Mouse (Mus musculus) T-helper 2 cell (primary cell): ENCODE measurements around the gene Sh3rf3.

ENCODE experiments used
- in situ Hi-C: fragments of 300-600 bp; cut with MboI, MseI; formaldehyde crosslinking; loops from one replicate; pipeline ENCODE4 v1.15.1; 2025; ENCODE audit warnings: high pct_unique_total_duplicates

Sh3rf3 gene

DNA sequence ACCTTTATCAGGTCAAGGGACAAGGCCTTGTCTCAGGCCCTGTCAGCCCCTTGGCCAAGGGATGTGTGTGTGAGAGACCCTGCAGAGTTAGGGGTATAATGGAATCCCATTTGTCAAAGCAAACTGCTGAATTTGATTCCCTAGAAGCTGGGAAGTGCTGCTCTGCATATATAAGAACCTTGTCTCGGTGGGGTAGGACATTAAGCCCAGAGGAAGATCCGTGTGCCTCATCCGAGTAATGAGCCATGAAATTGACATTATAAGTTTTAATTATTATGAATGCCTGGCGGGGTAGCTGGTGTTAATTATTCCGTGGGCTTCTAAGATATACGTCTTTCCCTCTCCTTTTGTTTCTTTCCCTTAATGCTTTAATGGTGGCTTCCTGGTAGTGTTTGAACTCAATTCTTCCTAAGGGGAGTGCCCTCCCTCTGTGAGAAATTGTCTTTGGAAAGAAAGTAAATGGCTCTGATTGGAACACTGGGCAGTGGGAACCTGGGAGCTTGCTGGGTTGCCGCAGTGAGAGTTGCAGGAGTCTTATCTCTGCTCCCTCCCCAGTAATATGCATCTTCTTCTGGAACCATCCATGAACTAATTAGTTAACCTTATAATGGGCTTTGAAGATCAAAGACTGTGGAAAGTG, 166.3 kb downstream of the Sh3rf3 start:
- in situ Hi-C loops, result no loop called here

DNA sequence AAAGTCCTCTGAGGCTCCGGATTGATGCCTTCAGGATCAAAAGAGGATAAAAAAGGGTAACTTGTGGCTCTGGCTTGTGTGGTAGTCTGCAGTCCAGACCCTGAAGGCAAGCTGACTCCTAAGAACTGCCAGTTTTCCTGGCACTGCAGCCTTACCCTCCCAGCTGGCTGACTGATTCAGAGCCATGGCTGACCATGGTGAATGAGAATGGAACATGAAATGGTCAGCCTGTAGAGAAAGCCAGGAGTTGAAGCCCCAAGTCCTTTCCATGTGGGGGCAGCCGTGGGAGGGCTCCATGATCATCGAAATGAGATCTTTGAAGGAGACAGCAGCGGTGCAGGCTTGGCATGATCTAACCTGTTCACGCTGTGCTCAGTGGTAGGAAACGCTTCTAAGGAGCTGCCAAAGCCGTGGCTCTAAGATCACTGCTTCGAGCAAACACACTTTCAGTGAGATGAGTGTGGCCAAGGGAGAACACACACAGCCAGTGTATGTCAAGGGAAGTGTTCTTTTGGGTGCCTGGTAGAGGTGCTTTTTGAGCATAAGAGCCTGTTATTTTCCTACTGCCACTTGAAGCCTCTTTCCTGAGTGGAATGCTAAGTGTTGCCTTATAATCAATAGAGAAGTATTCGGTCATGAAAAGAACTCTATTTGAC, 168.6 kb downstream of the Sh3rf3 start:
- in situ Hi-C loops, result no loop called here

DNA sequence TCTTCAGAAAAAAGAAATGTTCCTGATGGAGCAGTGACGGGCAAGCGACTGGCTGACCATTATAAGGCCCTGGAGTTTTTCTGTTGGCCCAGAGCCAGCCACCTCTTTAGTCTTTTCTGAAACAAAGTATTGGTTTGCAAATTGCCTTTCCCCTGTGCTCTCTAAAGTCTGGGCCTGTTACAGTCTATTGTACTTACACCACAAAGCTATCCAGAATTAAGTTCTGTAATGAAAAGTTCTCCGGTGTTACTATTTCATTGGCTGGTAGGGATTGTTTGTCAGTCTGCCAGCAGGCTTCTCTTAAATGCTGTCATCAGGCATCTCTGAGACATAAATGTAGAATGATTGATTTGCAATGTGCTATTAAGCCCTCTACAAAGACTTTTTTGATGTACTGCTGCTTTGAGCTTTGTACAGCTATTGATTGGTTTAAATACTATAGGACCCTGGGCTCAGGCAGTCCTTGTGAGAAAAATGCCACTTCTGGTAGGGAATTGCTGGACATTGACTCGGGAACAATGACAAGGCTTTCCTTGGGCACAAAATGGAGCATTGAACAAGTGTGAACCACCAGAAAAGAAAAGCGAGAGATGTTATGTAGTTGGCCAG, 169.5 kb downstream of the Sh3rf3 start:
- in situ Hi-C loops, result no loop called here

DNA sequence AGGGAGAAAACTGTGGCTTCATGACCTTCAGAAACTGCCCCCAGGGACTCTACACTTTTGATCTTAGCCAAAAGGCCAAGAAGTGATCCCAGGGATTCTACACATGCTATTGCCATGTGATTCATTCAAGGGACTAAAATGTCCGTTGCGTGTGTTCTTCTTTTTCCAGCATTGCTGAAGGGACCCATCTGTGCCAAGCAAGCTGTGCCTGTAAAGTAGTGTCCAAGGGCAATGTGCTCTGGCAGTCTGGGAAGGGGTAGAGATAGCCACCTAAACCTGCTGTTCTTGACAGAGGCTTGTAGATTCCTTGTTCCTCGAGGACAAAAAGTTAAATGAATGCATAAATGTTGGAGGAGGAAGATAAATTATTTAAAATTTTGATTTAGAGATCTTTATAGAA, 178.5 kb downstream of the Sh3rf3 start:
- in situ Hi-C loops, result no loop called here

DNA sequence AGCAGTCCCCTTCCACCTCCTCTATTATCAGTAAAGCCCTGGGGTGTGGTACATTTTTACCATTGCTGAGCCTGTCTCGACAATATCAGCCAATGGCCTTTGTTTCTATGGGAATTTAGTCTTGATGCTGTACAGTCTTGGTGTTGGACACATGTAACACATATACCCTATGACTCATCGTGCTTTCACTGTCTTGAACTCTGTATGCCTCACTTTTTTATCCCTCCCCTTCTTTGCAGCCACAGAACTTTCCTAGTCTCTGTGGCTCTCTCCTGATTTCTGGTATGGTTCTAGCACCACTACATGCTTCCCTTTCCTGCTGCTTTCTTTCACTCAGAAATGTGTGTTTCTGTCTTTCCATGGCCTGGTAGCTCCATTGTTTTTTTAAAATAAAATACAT, 181.6 kb downstream of the Sh3rf3 start:
- in situ Hi-C loops, result no loop called here

DNA sequence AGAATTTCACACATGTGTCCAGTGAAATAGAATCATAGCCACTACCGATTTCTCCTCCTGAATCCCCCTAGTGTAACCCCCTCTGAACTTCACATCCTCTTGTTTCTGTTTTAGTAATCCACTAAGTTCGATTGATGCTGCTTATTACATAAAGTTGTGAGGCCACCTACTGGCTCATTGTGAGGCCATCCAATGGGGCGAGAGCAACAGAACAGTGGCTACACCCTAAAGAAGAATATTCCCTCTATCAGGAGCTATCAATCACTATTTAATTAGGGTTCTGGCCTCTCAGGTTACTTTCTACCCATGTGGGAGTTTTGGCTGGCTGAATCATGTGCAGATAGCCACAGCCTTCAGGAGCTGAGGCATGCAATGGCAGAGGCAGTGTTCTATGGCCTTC, 182.0 kb downstream of the Sh3rf3 start:
- in situ Hi-C loops, result no loop called here

DNA sequence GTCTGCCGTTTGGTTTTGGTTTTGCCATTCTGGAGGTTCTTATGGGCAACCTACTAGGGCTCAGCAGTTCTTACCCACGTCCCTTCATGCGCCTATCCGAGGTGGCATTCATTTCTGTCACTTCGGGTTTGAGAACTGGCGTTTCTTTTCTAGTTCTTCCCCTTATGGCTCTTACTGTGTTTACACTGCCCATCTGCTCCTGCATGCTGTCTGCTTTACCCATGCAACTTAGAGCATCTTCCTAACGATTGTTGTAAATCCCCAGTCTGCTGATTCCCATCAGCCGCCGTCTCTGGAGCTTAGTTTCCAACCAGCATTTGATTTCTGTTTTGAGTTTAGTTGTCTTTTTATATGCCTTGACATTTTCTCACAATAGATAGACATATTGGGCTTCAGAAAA, 189.2 kb downstream of the Sh3rf3 start:
- in situ Hi-C loops, result loop anchor here (25.0 kb wide), 1 partner anchor 1565 kb away; no protein-coding TSS in a partner anchor

DNA sequence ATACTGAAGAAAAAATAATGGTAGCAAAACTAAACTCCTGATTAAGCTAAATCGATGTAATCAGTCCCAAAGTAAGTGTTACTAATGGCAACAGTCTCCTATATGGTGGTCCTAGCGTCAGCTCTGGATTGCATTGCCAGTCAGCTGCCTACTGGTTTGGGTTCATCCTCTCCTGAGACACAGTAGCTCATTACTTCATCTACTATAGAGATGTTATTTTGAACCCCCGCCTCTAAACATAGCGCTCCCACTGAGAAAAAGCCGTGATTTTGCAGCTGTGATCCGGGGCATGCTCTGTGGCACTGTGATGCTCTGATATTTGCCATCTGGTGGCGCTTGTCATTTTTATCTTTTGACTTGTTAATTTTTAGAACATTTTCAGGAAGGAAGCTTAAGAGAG, 198.3 kb downstream of the Sh3rf3 start:
- in situ Hi-C loops, result loop anchor here (5.0 to 25.0 kb wide), 2 partner anchors 41 to 1574 kb away; no protein-coding TSS in a partner anchor

DNA sequence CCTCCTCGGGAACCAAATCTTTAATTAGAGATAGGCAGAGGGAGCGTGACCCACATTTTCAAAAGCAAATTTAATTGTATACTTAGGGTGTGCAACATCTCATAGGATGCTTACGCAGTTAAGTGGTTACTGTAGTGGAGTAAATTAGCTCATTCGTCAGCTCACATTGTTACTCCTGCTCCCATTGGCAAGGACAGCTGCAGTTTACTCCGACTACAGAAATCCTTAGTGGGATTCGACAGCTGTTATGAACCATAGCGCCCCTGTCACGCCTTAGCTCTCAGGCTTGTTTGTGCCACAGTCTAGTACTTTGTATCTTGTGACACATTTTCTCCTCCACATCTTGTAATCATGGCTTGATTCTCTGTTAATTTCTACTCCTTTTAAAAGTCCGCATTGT, 200.5 kb downstream of the Sh3rf3 start:
- in situ Hi-C loops, result loop anchor here (5.0 to 25.0 kb wide), 2 partner anchors 39 to 1576 kb away; no protein-coding TSS in a partner anchor

DNA sequence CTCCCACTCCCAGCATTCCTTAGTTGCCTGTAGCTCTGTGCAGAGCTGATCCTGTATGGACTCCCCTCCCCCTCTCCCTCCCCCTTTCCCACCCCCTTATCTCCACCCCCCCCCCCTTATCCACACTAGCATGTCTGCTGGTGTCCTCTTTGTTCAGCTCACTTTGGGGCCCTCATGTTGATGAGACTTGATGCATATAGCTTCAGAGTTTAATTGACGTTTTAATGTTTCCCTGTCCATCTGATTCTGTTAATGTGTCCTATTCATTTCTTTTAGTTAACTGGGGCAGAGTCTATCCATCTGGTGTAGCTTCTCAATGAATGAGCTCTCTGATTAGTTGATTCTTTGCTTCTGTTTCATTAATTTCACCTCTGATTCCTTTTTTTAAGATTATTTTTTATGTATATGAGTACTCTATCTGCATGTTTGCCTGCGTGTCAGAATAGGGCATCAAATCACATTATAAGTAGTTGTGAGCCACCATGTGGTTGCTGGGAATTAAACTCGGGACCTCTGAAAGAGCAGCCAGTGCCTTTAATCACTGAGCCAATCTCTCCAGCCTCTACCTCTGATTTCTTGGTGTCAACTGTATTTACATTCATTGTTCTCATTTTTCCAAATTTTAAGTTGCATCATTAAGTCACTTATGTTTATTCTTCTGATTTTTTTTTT, 206.3 kb downstream of the Sh3rf3 start:
- in situ Hi-C loops, result loop anchor here (5.0 to 25.0 kb wide), 2 partner anchors 797 to 1582 kb away; partner anchors contain the start of gene AW822073

DNA sequence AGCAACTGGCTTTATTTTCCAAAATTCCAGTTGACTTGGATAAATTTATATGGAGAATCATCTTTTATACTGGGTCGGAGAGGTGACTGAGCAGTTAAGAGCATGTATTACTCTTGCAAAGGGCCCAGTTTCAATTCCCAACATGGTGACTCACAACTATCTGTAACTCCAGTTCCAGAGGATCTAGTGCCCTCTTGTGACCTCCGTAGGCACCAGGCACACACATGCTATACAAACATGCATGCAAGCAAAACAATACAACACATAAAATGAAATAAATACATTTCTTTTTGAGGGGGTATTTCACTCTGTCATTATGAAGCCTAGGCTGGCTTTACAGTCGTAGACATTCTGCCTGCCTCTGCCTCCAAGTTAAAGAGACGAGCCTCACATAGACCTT, 237.3 kb downstream of the Sh3rf3 start:
- in situ Hi-C loops, result loop anchor here (5.0 kb wide), 1 partner anchor 38 kb away; no protein-coding TSS in a partner anchor

DNA sequence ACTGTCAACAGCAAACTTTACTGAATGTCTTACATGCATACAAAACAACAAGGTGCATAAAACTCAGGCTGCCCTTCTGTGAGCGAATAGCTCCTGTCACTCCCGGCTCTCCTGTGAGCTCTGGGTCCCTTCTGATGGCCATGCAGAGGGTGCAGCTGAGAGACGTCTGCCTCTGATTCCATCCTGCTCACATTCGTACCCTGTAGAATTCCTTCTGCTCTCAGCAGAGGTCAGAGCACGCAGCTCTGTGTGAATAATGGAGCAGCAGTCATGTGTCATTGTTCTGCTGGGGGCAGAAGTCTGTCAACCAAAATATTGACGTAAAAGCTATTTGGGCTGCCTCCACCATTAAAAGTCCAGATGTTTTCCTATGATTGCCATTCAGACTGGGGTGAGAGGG, 243.1 kb downstream of the Sh3rf3 start:
- in situ Hi-C loops, result no loop called here

DNA sequence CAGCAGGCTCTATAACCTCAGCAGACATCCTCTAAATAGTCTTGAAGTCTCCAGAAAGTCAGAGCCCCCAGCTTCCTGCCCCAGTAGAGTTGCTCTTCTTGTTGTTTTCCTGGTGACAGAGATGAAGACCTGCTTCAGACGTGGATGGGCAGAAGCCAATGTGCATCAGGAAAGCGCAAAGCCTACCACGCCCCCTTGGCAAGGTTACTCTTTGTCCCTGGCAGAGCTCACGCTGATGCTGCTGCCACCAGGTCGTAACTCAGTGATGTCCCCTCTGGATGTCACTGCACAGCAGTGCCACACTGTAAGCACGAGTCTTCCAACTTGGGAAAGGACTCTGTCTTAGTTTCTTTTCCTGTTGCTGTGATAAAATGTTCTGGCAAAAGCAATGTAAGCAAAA, 253.6 kb downstream of the Sh3rf3 start:
- in situ Hi-C loops, result no loop called here

DNA sequence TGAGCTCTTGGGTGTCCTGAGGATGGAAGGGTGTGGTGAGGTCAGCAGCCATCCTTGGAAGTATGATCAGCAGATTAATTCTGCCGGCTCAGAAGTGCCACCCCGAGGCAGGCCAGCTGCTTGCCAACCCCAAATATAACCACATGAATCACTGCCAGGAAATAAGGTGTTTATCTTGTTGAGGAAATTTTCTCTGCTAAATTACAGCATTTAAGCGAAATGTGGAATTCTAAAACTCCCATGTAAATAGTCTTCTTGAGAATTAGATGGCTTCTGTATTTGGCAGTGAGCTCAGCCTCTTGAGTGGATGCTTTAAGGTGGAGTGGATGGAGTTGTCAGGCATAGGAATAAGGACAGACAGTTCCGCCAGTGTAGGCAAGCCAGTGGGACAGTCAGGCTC, 259.7 kb downstream of the Sh3rf3 start:
- in situ Hi-C loops, result no loop called here

DNA sequence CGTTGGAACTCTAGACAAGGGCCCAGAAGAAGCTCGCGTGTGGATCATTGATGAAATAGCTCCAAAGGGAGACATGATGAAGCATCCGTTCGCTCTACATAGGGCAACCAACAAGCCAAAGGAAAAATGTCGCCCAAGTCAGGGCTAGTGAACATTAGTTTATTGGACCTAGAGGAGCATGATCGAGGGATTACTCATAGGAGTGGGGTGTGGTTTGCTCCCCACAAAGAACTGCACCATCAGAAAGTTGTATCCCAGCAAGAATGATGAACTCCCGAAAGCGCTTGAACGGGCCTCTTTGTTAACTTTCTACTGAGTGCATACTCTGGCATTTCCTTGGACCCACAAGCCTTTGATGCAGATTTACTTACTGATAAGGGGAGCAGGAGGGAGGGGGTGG, 263.5 kb downstream of the Sh3rf3 start:
- in situ Hi-C loops, result no loop called here

DNA sequence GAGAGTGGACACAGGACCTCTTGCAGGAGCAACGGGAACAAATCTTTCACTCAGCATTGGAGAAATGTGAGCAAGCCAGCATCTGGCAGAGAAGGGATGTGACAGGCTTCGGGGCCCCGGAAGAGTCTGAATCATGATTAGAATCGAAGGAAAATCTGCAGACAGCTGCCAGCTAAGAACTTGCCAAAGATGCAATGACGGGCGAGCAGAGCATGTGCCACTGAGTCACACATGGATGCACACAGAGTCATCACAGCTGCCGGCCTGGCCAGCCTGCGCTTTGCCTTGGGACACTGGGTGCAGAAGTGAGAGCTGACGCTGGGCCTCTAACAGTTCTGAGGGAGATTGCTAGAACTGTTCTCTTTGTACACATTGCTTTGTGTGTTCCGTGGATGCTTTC, 264.8 kb downstream of the Sh3rf3 start:
- in situ Hi-C loops, result no loop called here

DNA sequence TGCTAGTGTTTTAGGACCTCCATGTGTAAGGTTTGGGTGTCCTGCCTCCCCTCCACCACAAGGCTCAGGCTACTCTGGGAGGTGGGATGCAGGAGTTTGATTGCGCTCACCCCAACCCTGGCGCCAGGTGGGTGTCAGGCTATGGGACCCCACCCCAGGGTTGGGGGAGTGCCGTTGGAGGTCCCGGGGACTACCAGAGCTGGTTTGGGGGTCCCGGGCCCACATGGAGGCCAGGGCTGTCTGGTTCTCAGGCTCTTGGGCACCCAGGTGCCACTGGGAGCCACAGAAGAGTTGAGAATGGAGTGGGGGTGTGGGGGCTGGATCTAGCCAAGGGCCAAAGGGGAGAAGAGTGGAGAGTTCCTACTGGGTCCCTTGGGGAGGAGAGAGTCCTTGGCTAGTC, 272.4 kb downstream of the Sh3rf3 start:
- in situ Hi-C loops, result no loop called here

DNA sequence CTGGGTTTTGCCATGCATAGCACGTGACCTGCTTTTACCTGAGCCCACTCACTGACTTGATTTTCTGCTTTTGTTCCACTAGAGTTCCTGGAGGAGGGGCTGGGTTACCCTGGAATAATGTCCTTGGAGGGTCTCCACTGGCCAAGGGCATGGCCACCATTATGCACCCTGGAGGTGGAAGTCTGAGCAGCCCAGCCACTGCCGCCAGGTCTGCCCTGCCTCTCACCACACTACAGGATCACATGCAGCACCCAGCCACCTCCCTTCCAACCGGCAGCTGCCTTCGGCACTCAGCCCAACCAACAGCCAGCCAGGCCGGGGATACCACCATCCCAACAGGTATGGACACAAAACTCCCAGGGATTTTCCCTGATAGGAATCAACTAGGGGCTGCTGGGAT, 273.4 kb downstream of the Sh3rf3 start:
- in situ Hi-C loops, result no loop called here

DNA sequence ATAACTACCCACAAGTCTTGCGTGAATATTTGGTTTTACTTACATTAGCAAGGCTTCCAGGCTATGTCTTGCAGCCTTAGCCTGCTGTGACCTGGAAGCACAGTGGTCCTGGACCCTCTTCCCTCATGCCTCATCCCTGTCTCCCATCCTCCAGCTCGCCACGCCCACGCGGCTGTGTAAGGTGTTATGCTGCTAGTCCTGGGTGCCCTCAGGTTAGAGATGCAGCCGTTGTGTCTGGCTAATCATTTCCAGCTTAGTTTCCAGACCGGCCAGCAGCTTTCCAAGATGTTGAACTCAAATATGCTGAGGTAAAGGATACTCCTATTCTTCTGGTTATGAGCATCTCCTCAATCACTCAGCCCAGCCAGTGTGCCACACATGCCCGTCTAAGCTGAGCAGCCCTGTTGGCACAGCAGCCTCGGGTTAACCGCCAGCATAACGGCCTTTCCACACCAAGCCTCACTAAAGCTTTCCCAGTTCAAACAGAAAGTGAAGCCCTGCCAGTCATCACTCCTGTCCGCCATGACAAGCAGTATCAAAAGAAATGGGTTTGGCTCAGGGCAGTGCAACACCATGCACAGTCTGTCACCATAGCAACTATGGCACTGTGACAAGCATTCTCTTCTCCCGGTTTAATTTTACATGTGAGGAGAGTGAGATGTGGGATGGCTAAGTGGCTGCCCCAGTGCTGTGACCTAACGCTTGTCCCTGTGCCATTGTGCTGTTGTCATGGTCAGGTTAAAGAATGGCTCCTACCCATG, 276.9 kb downstream of the Sh3rf3 start:
- in situ Hi-C loops, result no loop called here

DNA sequence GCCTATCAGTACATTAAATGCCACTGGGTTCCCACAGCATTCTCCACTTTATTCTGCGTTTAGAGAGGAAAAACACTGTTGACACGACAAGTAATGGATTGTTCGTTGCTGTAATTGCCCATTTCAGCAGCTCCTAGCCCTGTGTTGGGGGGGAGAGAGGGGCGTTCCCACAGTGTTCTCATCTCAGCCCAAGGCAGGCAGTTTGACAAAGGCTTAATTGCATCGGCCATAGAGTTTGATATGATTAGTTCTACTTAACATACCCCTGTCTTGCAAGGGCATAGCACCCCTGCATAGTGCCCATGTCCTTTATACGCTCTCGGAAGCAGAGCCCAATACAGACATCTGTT, 277.4 kb downstream of the Sh3rf3 start:
- in situ Hi-C loops, result no loop called here

DNA sequence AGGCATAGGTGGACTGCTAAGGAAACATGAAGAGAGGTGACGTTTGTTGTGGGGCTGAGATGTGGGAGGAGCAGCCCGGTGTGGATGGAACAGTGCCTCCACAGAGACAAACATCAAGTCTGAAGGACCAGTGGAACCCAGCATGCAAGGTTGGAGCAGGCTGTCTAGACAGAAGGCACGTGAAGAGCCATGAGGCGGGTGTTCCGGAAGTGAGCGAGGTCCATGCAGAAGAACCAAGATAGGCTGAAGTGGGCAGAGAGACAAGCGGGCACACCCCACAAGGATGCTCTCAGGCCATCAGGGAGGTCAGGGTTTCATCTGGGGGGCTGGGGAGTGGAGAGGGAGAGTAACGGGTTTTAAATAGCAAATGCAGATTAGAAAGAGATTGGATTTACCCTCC, 278.4 kb downstream of the Sh3rf3 start:
- in situ Hi-C loops, result no loop called here

DNA sequence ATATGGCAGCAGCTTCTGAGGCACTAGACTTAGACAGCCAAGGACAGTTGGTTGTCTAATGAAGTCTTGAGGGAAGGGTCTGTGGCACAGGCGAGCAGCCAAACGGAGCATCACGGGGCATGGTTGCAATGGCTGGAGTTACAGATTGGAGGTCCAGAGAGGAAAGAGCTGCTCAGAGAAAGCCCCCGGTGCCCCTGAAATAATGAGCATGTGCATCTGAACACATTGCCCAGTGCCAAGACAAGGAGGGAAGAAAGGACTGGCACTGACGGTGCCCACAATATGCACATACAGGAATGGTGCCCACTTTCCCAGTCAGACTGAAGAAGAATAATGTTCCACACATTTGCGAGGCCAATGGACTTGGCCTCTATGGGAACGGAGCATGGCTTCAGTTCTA, 278.8 kb downstream of the Sh3rf3 start:
- in situ Hi-C loops, result no loop called here
